Mouse (Mus musculus): Measurements from ENCODE around the gene Cpm.

The Cpm gene

DNA sequence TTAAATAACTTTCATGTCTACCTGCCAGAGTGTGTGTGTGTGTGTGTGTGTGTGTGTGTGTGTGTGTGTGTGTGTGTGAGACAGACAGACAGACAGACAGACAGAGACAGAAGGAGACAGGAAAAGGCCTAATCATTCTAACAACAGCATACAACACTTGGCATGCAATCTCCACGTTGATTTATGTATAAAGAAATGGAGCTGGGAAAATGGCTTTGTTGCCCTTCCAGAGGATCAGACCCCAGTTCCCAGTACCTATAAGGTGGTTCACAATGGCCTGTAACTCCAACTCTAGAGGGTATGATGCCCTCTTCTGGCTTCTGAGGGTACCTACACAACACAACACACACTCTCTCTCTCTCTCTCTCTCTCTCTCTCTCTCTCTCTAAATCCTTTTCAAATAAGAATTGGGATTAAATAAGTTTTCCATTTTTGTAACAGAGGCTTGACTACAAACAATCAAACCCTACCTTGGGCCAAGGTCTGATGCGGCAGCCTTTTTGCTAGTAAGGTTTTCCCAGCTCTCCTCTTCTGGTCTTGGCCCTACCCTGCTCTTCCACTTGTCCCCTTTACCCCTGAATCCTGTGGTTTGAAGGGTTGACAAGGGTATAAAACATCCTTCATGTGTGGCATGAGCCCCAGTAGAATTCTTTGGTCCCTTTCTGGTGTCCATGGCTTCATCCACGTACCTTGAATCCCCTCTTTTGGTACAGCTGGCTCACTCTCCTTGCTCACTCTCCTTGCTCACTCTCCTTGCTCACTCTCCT, 6.7 kb downstream of the Cpm start:
- DNase-seq (ENCODE audit: low spot score), result no peak

GRCm38 (mm10) chr10:117637062-117637744, 7.9 kb downstream of the Cpm start:
- no peak for DNase-seq (ENCODE audit: low spot score)

DNA sequence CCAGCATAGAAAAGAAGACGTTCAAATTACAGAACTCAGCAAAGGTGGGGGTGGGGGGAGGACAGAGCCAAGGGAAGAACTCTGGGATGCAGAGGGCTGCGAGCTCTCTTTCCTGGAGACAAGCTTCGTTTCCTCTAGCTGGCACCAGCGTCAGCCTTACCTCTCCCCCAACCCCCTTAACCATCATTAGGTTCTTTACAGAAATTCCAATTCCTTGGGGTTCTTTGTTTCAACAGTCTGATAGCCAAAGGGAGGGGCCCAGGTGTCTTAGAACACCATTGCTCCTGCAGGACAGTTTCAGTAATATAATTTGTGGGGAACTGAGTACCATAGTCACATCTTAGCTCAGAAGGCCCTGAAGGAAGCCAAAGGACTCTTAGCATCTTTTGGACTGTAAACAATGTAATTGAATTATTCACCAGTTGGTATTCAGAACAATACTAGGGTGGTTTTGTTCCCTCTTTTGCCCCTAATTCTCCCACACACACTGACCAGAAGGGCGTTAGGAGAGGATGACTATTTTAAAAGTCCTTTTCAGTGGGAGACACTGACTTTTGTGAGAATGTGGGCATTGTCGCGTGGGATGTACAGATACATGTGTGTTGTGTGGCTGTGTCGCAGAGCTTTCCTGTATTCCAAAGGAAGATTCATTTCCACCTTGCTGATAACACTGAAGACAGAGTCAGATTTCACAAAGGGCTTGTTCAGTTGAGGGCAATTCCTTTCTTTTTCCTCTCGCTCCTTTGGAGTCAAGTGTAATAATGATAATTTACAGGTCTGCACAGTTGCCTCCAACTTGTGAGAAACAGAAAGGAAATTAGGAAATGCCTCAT, 8.7 kb downstream of the Cpm start:
- no peak for DNase-seq (ENCODE audit: low spot score)

DNA sequence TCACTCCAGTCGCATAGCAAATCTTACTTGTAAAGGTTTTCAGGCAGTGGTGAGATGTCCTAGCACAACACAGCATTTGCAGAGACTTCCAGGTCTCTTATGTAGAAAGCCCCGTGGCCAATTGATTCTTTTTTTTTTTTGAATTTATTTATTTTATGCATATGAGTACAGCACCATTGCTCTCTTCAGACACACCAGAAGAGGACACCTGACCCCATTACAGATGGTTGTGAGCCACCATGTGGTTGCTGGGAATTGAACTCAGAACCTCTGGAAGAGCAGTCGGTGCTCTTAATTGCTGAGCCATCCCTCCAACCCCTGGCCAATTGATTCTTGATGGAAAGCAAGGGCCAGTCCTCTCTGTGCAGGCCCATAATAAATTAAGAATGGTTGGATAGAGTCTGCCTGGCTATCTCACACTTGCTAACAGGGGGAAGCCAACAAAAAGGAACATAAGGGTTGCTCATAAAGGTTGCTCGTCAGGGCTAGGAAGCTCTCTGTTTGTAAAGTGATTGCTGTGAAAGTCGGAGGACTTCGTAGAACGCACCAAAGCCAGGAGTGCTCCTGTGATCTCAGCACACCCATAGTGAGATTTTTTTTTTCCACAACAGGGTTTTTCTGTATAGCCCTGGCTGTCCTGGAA, 9.4 kb downstream of the Cpm start:
- no peak for DNase-seq (ENCODE audit: low spot score)

- no peak for DNase-seq (ENCODE audit: low spot score)
Observed at GRCm38 (mm10) chr10:117639221-117639599, 9.9 kb downstream of the Cpm start.

DNA sequence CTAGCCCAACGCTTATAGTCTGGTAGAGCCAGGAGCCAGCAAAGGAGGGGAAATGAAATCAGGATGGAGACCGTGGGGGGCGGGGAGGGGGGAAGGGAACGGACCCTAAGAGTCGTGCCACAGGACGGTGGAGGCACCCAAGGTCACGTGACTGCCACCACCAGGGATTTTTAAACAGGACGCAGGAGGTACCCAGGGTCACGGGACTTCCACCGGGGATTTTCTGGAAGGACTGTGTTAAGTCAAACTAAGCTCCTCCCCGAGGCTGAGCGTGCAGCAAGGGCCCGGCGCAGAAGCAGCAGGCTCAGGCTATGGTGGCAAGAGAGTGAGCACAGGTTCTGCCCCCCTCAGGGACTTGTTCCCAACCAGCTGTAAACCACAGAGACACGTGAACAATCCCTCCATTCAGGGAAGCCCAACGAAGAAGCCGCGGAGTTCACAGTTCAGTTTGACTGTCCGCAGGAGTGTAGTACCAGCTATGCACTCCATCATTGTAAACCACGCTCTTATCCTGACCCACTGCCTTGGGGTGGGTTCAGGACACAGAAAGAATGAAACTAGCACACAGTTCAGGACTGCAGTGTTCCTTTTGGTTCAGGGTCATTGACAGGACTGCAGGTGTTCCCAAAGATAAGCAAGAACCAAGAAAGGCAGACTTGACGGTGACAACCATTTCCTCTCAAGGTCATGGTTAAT, 10.7 kb downstream of the Cpm start:
- DNase-seq (ENCODE audit: low spot score), result no peak

- no peak for DNase-seq (ENCODE audit: low spot score)
Observed at GRCm38 (mm10) chr10:117640595-117641078, 11.3 kb downstream of the Cpm start.

- DNase-seq (ENCODE audit: low spot score), result no peak
Observed at GRCm38 (mm10) chr10:117641400-117642200, 12.3 kb downstream of the Cpm start.

DNA sequence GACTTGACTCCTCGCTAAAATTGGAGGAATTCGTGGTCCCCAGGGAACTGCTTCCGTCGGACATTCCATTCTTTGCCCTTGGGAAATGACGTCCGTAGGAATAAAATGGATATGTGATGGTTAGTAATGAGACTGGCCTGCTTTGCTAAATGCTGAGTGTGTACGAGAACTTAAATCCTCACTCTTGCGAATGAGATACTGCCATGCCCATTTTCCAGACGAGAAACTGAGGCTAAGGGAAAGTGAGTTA, 12.8 kb downstream of the Cpm start:
- no peak for DNase-seq (ENCODE audit: low spot score)

DNA sequence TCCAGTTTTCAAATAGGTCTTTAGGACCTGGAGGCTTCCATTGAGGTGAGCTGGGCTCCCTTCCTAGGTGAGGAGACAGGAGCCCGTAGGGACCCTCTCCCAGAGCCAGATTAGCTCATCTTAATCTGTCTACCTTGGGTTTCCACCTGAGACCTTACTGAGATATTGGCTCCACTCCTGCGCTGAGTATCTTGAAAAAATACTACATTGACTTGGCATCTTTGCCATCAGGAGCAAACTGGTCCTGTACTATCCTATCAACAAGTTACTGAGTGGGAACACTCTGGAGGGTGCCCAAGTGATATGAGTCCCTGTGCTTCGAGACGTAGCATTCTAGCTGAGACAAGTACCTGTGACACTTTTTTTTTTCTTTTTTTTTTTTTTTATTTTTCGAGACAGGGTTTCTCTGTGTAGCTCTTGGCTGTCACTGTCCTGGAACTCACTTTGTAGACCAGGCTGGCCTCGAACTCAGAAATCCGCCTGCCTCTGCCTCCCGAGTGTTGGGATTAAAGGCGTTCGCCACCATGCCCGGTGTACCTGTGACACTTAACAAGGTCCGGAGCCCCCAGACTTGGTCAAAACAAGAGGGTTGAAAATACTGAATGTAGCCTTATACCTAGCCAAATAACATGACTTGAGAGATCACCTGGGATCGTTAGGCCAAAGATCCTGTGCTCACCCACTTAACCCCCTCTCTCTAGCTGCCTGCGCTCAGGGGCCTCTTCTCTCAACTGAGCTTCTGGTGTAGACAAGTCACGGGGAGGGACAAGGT, 13.4 kb downstream of the Cpm start:
- no peak for DNase-seq (ENCODE audit: low spot score)

DNA sequence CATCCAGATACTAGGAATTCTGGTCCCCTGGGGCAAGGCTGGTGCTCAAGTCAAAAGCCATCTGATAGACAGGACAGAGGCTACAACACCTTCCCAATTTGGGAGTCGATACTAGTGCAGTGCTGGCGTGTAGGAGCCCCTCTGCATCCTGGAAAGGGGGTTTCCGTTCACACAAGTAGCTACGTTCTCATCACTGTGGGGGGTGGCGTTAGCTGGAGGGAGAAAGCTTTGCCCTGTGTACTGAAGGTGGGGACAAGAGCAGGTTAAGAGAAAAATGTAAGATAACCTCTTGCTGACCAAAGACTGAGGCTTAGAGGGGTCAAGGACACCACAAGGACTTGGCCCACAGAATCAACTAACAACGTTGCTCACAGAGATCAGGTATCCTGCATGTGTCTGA, 14.0 kb downstream of the Cpm start:
- no peak for DNase-seq (ENCODE audit: low spot score)

DNA sequence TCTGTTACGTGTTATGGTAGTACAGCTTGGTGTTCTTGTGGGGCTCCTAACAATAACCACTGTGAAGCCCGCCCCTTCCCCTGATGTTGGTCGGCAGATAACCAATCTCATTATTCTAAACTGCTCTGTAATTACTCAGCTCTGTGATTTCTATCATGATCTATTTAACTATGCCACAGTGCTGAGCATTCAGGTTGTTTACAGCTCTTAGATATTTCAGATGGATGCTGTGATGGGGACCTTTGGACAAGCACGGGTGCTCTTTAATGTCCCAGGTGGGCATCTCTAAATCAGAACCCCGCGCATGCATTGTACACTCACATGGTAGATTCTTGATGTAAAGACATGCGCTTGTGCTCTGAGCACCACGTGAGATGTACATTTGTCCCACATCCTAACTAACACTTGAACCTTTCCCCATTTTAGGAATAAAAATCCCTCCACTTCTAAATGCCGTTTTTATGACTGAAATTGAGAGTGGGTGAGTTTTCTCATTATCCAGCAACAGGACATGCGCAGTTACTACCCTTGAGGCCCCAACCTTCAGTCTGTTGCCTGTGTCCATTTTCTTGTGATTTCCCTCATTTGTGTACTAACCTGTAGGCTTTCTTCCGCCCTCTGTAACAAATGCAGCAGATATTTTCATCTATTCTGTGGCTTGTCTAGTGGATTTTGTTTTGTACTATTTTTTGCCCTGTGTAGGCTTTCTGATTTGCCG, 14.6 kb downstream of the Cpm start:
- DNase-seq (ENCODE audit: low spot score), result no peak

- DNase-seq (ENCODE audit: low spot score), result no peak
Observed at GRCm38 (mm10) chr10:117644429-117644748, 15.1 kb downstream of the Cpm start.

DNA sequence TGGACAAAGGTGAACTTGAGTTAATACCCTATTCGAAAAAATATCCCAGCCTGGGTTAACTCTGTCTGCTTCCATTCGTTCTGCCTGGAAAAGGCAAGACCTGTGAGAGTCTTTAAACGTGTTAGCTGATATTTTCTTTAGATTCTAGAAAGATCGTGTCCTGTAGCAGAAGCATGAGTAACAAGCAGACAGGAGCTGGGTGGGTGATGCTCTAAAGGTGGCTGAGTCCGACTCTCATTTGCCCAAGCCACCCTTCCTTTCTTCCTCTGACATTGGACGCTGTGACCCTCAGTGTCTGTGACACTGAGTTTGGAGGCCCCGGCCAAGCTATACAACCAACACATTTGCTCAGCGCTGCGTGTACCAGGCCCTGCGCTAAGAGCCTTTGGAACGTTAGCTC, 15.5 kb downstream of the Cpm start:
- DNase-seq (ENCODE audit: low spot score), result no peak

- no peak for DNase-seq (ENCODE audit: low spot score)
Observed at GRCm38 (mm10) chr10:117645487-117645964, 16.2 kb downstream of the Cpm start.

DNA sequence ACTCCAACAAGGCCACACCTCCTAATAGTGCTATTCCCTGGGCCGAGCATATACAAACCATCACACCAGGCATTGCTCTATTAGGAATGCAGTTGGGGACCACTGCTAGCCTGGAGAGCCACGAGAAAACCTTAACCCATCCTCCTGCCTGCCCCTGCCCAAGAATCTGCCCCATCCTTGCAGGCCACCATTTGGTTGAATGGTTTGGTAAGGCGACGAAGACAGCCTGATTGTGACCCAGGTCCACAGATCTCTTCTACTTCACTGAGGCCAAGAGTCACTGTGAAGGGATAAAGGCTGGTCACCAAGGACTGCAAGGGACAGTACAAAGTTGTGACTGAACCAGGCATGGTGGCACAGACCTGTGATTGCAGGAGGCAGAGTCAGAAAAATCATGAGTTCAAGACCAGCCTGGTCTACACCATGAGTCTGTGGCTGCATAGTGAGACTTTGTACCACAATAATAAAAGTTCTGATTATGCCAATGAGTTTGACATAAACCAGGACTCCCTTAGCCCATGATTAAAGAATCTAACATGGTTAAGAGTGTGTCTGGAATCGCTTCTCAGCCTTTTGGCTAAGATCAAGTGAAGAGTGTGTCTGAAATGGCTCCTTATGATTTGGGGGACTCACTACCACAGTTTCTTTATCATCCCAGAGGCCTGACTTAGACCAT, 17.3 kb downstream of the Cpm start:
- DNase-seq (ENCODE audit: low spot score), result no peak

DNA sequence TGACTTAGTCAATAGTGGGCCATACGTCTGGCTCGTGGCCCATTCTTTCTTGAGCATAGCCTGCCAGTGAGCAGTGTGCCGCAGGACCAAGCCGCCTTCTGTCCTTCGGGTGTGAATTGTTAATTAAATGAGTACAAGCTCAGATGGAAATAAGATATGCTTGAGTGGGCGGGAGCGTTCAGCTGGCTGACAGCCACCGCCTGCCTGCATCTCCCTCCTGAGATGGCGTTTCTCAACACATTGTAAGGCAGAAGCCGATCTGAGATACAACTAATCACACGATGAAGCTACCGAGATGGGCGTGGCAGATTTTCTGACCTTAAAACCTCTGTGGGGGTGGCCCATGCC, 17.8 kb downstream of the Cpm start:
- peak; percentile 42 for DNase-seq (ENCODE audit: low spot score)

DNA sequence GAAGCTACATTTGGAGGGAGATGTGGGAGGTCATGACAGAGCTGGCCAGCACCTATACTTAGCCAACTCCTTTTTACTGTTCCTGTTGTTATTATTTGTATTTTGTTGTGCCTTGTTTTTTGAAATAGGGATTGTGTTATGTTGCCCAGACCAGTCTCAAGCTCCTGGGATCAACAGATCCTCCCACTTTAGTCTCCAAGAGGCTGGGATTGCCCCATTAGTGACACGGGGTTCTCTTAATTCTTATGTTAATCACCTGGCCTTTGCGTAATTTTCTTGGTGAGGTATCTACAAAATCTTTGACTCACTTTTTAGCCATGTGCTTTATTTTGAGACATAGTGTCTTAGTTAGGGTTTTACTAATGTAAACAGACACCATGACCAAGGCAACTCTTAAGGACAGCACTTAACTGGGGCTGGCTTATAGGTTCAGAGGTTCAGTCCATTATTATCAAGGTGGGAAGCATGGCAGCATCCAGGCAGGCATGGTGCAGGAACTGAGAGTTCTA, 18.7 kb downstream of the Cpm start:
- no peak for DNase-seq (ENCODE audit: low spot score)

DNA sequence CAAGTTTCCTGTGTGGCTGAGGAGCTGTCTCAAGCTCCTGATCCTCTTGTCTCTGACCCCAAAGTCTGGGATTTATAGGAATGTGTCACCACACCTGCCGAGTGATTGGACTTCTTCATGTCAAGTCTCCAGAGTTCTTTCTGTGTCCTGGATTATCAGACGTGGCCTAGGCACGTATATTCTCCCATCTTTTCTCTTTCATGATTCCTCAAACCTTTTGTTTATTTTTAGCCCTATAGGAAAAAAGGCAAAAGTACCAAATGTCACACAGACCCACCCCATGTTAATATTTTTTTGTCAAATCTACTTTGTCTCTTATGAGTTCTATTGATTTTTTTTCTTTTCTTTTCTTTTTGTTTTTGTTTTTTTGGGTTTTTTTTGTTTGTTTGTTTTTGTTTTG, 19.3 kb downstream of the Cpm start:
- no peak for DNase-seq (ENCODE audit: low spot score)
